Mouse (Mus musculus) erythroblast, embryonic 14.5 days (primary cell): ENCODE measurements around the gene Prickle3. TPM values are rescaled to one million over a fixed set of nuclear protein-coding genes. Genes with fewer than 3 reads are reported as not detected.

Source experiments
- H3K27me3 ChIP-seq: 2 replicates; pipeline ENCODE4 v1.6.1; 2012; ENCODE audit warnings: inconsistent platforms; ENCODE audit not compliant: control insufficient read depth
- H3K36me3 ChIP-seq: 2 replicates; pipeline ENCODE4 v1.6.1; 2012; ENCODE audit warnings: mild to moderate bottlenecking, inconsistent platforms; ENCODE audit not compliant: control insufficient read depth
- H3K4me1 ChIP-seq: 2 replicates; pipeline ENCODE4 v1.6.1; 2012; ENCODE audit warnings: inconsistent platforms; ENCODE audit not compliant: control insufficient read depth
- H3K4me3 ChIP-seq: replicated peaks from 2 replicates; pipeline ENCODE3; 2012; ENCODE audit warnings: moderate library complexity, mild to moderate bottlenecking, inconsistent platforms
- H3K9me3 ChIP-seq: 2 replicates; pipeline ENCODE4 v1.6.1; 2012; ENCODE audit warnings: low read length, inconsistent platforms, mixed read lengths; ENCODE audit not compliant: control insufficient read depth
- GATA1 ChIP-seq: IDR thresholded peaks from 2 replicates; pipeline ENCODE4 v1.6.1; 2012; ENCODE audit warnings: low read length, inconsistent platforms, mixed read lengths
- TAL1 ChIP-seq: IDR thresholded peaks from 3 replicates; pipeline ENCODE4 v1.6.1; 2012; ENCODE audit warnings: low read length, inconsistent platforms, mixed read lengths
- polyA plus RNA-seq: library from polyadenylated mRNA; stranded (reverse); fragments of >175 nt; gene quantifications from 2 replicates; pipeline ENCODE4 v1.2.3, GENCODE M21; 2012

The Prickle3 gene
- polyA plus RNA-seq, 1 experiment: 0.03 TPM

GRCm38 (mm10) chrX:7640785-7641184, 16.3 kb upstream of the Prickle3 start:
- peaks cover 38% of the 10 kb centered on the region for H3K4me1 ChIP-seq
- TF ChIP-seq GATA1 (no peak), TAL1 (no peak)
- H3K4me3 ChIP-seq: no peak overlapping the region
- H3K36me3 ChIP-seq: no peaks in the 10 kb centered on the region
- peaks cover 3% of the 10 kb centered on the region; the same call in 1 of the 2 replicates for H3K9me3 ChIP-seq
- H3K27me3 ChIP-seq: peaks cover 36% of the 10 kb centered on the region

GRCm38 (mm10) chrX:7645349-7645748, 11.7 kb upstream of the Prickle3 start:
- Histone ChIP-seq H3K27me3 (peaks cover 23% of the 10 kb centered on the region), H3K4me3 (no peak overlapping the region), H3K36me3 (no peaks in the 10 kb centered on the region), H3K4me1 (peaks cover 31% of the 10 kb centered on the region), H3K9me3 (0 out of 2 replicates have a peak, but pooled peaks cover 3% of the 10 kb centered on the region)
- no peak for TF ChIP-seq GATA1
- no peak for TF ChIP-seq TAL1

DNA sequence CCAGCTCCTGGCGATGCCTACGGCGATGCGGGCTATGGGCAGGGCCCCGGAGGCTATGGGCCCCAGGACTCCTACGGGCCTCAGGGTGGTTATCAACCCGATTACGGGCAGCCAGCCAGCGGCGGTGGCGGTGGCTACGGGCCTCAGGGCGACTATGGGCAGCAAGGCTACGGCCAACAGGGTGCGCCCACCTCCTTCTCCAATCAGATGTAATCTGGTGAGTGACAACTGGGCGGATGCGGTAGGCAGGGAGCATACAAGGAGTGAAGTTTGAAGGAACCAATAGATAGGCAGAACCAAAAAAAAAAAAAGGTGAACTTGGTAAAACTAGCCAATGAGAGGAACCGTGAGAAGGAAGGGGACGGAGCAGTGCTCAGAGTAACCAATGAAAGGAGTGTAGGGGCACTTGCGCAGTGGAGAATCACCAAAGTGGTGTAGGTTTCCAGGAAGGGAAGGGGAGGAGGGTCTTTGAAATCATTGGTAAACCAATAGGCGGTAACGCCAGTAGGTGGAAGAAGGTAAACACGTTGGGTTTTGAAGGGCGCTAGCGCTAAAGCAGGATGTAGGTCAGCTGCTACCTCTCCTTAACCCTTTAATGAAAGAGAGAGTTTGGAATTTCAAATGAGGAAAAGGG, 8.3 kb upstream of the Prickle3 start:
- Histone ChIP-seq H3K36me3 (no peaks in the 10 kb centered on the region), H3K27me3 (peaks cover 5% of the 10 kb centered on the region; the same call in 1 of the 2 replicates)

GRCm38 (mm10) chrX:7658031-7658784, 1.1 kb downstream of the Prickle3 start:
- H3K27me3 ChIP-seq: peaks cover 13% of the 10 kb centered on the region
- H3K9me3 ChIP-seq: no peaks in the 10 kb centered on the region
- no peaks in the 10 kb centered on the region for H3K36me3 ChIP-seq
- H3K4me3 ChIP-seq: no peak overlapping the region
- TF ChIP-seq TAL1 (no peak), GATA1 (no peak)
- peaks cover 6% of the 10 kb centered on the region for H3K4me1 ChIP-seq

More for the DNA sequence above, 8.3 kb upstream of the Prickle3 start:
- H3K9me3 ChIP-seq: no peaks in the 10 kb centered on the region
- peaks cover 22% of the 10 kb centered on the region for H3K4me1 ChIP-seq
- TF ChIP-seq TAL1 (no peak), GATA1 (no peak)
- peak overlapping the region; percentile 63 for H3K4me3 ChIP-seq

GRCm38 (mm10) chrX:7658785-7659589, 1.9 kb downstream of the Prickle3 start:
- H3K4me3 ChIP-seq: no peak overlapping the region
- TF ChIP-seq TAL1: no peak
- TF ChIP-seq GATA1: no peak
- H3K4me1 ChIP-seq: peaks cover 6% of the 10 kb centered on the region
- H3K36me3 ChIP-seq: no peaks in the 10 kb centered on the region
- no peaks in the 10 kb centered on the region for H3K9me3 ChIP-seq
- H3K27me3 ChIP-seq: peaks cover 13% of the 10 kb centered on the region

DNA sequence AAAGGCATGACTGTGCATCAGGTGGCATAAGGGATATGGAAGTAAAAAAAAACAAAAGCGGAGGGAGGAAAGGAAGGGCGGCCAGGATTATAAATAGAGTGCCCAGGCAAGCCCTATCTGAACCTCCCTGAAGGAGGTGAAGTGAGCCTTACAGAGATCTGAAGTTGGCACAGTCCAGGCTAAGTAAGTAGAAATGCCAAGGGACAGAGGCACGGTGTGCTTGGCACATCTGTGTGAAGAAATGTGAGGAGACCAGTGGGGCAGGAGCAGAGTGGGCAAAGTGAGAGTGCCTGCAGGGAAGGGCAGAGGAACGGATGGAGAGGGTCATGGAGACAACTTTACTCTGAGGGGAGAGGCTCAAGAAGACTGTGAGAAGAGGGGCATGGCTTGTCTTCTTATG, 4.0 kb downstream of the Prickle3 start:
- H3K4me3 ChIP-seq: no peak overlapping the region
- peaks cover 13% of the 10 kb centered on the region for H3K27me3 ChIP-seq
- TF ChIP-seq GATA1: no peak
- no peak for TF ChIP-seq TAL1
- no peaks in the 10 kb centered on the region; the same call in 1 of the 2 replicates for H3K36me3 ChIP-seq
- no peaks in the 10 kb centered on the region for H3K9me3 ChIP-seq
- H3K4me1 ChIP-seq: peaks cover 6% of the 10 kb centered on the region

GRCm38 (mm10) chrX:7662936-7663335, 5.9 kb downstream of the Prickle3 start:
- peaks cover 3% of the 10 kb centered on the region; the same call in 1 of the 2 replicates for H3K9me3 ChIP-seq

DNA sequence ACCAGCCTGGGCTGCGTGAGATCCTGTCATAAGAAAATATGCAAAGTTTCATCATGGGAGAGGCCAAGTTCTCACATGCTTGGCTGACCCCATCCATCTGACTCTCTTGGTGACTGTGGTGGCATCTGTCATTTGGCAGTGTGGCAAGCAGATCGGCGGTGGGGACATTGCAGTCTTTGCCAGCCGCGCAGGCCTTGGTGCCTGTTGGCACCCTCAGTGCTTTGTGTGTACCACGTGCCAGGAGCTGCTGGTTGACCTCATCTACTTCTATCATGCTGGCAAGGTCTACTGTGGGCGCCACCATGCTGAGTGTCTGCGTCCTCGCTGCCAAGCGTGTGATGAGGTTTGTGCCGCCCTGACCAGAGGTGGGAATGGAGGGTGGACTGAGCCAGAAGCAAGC, 7.7 kb downstream of the Prickle3 start:
- H3K27me3 ChIP-seq: no peaks in the 10 kb centered on the region
- H3K4me1 ChIP-seq: no peaks in the 10 kb centered on the region; the same call in 1 of the 2 replicates
- no peaks in the 10 kb centered on the region; the same call in 1 of the 2 replicates for H3K36me3 ChIP-seq
- no peak overlapping the region for H3K4me3 ChIP-seq
- H3K9me3 ChIP-seq: peaks cover 3% of the 10 kb centered on the region; the same call in 1 of the 2 replicates
- TF ChIP-seq GATA1 (no peak), TAL1 (no peak)

More at GRCm38 (mm10) chrX:7662936-7663335, 5.9 kb downstream of the Prickle3 start:
- H3K4me3 ChIP-seq: no peak overlapping the region
- no peaks in the 10 kb centered on the region; the same call in 1 of the 2 replicates for H3K36me3 ChIP-seq
- peaks cover 2% of the 10 kb centered on the region for H3K27me3 ChIP-seq
- TF ChIP-seq GATA1: no peak
- TF ChIP-seq TAL1: no peak
- H3K4me1 ChIP-seq: peaks cover 3% of the 10 kb centered on the region
